Mouse (Mus musculus) midbrain, embryonic 14.5 days (tissue): ENCODE results near the gene Ubl4b. TPM values are rescaled to one million over a fixed set of nuclear protein-coding genes. Genes with fewer than 3 reads are reported as not detected.

Experiments
- ATAC-seq: fragments of 200-750 bp; cut with Nextera tagmentation; 2 replicates; pipeline ENCODE4 v1.8.0; 2017; ENCODE audit warnings: moderate number of reproducible peaks, moderate library complexity; ENCODE audit not compliant: low FRiP score, low TSS enrichment
- DNase-seq: peaks from one replicate; pipeline ENCODE4 v3.0.0-alpha.2; 2015
- H3K27ac ChIP-seq: fragments of 300-500 bp; sonication (generic); replicated peaks from 2 replicates; pipeline ENCODE4 v1.5.1; 2014; ENCODE audit warnings: mild to moderate bottlenecking, low read depth, low read length, moderate library complexity
- H3K27me3 ChIP-seq: fragments of 300-500 bp; sonication (generic); 2 replicates; pipeline ENCODE4 v1.6.1; 2014; ENCODE audit warnings: low read length, control low read depth, mixed read lengths; ENCODE audit not compliant: control insufficient read depth, insufficient read depth
- H3K36me3 ChIP-seq: fragments of 300-500 bp; sonication (generic); 2 replicates; pipeline ENCODE4 v1.6.1; 2014; ENCODE audit warnings: low read length, control low read depth; ENCODE audit not compliant: control insufficient read depth, insufficient read depth
- H3K4me1 ChIP-seq: fragments of 300-500 bp; sonication (generic); 2 replicates; pipeline ENCODE4 v1.6.1; 2014; ENCODE audit warnings: mild to moderate bottlenecking, antibody characterized with exemption, low read length, control low read depth; ENCODE audit not compliant: control insufficient read depth, insufficient read depth
- H3K4me2 ChIP-seq: fragments of 300-500 bp; sonication (generic); 2 replicates; pipeline ENCODE4 v1.6.1; 2014; ENCODE audit warnings: mild to moderate bottlenecking, low read length, moderate library complexity
- H3K4me3 ChIP-seq: fragments of 300-500 bp; sonication (generic); replicated peaks from 2 replicates; pipeline ENCODE4 v1.5.1; 2014; ENCODE audit warnings: low read depth, low read length
- H3K9ac ChIP-seq: fragments of 300-500 bp; sonication (generic); replicated peaks from 2 replicates; pipeline ENCODE4 v1.6.1; 2014; ENCODE audit warnings: mild to moderate bottlenecking, low read length, moderate library complexity
- H3K9me3 ChIP-seq: fragments of 300-500 bp; sonication (generic); 2 replicates; pipeline ENCODE4 v1.6.1; 2016; ENCODE audit warnings: low read length, control low read depth, mixed read lengths; ENCODE audit not compliant: control insufficient read depth
- WGBS: fragments of 180-500 bp; shearing (Covaris S2); extraction: QIAGEN DNeasy Blood & Tissue Kit; methylation state at CpG from one replicate; pipeline ENCODE4 v1.1.7; 2014; 5-methylcytosine and 5-hydroxymethylcytosine counted together
- polyA plus RNA-seq: library from polyadenylated mRNA; unstranded; fragments of >200 nt; fragmentation: Nextera tagmentation; extraction: Ambion mirVana; gene quantifications from 2 replicates; pipeline ENCODE4 v1.2.1, GENCODE M21; 2014

Gene Ubl4b
- polyA plus RNA-seq, 1 experiment from 2014 or later, result not detected

DNA sequence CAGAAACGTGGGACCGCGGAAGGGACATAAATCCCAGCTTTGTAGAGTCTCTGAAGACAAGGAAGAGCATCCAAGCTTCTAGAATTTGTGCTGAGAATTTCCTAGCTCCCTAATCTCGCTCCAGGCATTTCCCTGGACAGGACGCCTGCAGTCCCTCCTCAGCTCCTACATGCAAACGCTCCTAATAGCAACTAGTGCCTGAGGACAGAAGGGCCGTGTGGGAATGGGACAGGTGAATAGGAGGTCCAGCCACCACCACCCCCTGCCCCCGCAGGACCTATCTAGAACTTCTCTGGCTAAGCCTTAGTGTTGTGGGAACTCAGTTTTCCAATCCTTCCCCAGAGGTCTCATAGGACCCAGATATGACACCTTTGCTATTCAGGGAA lies 17.4 kb downstream of the Ubl4b start:
- Histone ChIP-seq H3K36me3 (no peaks in the 10 kb centered on the region), H3K27me3 (no peaks in the 10 kb centered on the region), H3K4me3 (peak overlapping the region; percentile 9; the same call in 1 of the 2 replicates), H3K27ac (peak overlapping the region; percentile 82), H3K9me3 (no peaks in the 10 kb centered on the region), H3K4me2 (peak overlapping the region; percentile 49), H3K4me1 (peaks cover 11% of the 10 kb centered on the region; the same call in 1 of the 2 replicates), H3K9ac (peak overlapping the region; percentile 55)
- ATAC-seq (peak; percentile 17; the same call in 1 of the 2 replicates), DNase-seq (no peak)
- WGBS, result 33% methylated on average over 8 of the region's 8 CpGs

- peak overlapping the region; percentile 55 for H3K9ac ChIP-seq
- no peaks in the 10 kb centered on the region for H3K27me3 ChIP-seq
- H3K4me2 ChIP-seq, result peak overlapping the region; percentile 49
- H3K27ac ChIP-seq, result peak overlapping the region; percentile 82
- no peaks in the 10 kb centered on the region for H3K9me3 ChIP-seq
- peak; percentile 76 for ATAC-seq
- H3K36me3 ChIP-seq, result no peaks in the 10 kb centered on the region
- H3K4me3 ChIP-seq, result peak overlapping the region; percentile 9
- WGBS, result 2% methylated on average over 17 of the region's 17 CpGs
- DNase-seq, result peak; percentile 86
- H3K4me1 ChIP-seq, result peaks cover 11% of the 10 kb centered on the region; the same call in 1 of the 2 replicates
These were observed 17.9 kb downstream of the Ubl4b start for GRCm38 (mm10) chr3:107536810-107537503.

GRCm38 (mm10) chr3:107534951-107535350 lies 19.9 kb downstream of the Ubl4b start:
- no peak overlapping the region for H3K4me3 ChIP-seq
- H3K9me3 ChIP-seq, result no peaks in the 10 kb centered on the region
- H3K36me3 ChIP-seq, result no peaks in the 10 kb centered on the region
- WGBS, result 92% methylated on average over 7 of the region's 7 CpGs
- no peak overlapping the region for H3K4me2 ChIP-seq
- H3K27me3 ChIP-seq, result no peaks in the 10 kb centered on the region
- no peak for ATAC-seq
- no peak for DNase-seq
- H3K9ac ChIP-seq, result no peak overlapping the region
- H3K27ac ChIP-seq, result no peak overlapping the region
- peaks cover 12% of the 10 kb centered on the region; the same call in 1 of the 2 replicates for H3K4me1 ChIP-seq

GRCm38 (mm10) chr3:107533532-107533931 lies 21.3 kb downstream of the Ubl4b start:
- Histone ChIP-seq H3K4me1 (peaks cover 23% of the 10 kb centered on the region), H3K4me3 (no peak overlapping the region), H3K36me3 (no peaks in the 10 kb centered on the region), H3K9ac (no peak overlapping the region), H3K4me2 (no peak overlapping the region), H3K9me3 (no peaks in the 10 kb centered on the region), H3K27me3 (no peaks in the 10 kb centered on the region), H3K27ac (no peak overlapping the region)
- no peak for ATAC-seq
- 49% methylated on average over 4 of the region's 4 CpGs for whole genome bisulfite sequencing
- DNase-seq, result no peak

DNA sequence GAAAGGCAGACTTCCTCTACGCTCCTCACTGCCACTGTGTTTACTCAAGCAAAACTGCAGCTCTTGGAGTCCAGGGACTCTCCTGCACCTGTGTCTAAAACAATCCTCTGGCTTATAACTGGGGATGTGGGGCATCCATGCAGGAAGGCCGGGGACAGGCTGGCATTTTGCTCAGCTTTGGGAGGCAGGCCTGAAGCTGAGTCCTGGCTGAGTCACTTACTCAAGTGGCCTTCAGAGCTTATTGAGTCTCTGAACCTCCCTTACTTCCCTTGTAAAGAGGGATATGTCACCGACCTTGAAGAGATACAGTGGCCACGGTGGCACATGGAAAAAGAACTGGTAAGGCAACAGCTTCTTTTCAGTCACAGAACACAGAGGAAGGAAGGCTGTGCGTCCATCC lies 24.3 kb downstream of the Ubl4b start:
- no peak for DNase-seq
- H3K9ac ChIP-seq, result no peak overlapping the region
- no peak overlapping the region for H3K4me2 ChIP-seq
- H3K4me3 ChIP-seq, result no peak overlapping the region
- H3K36me3 ChIP-seq, result no peaks in the 10 kb centered on the region
- peaks cover 25% of the 10 kb centered on the region for H3K4me1 ChIP-seq
- no peaks in the 10 kb centered on the region for H3K27me3 ChIP-seq
- ATAC-seq, result no peak
- WGBS, result 81% methylated on average over 5 of the region's 5 CpGs
- H3K27ac ChIP-seq, result peak overlapping the region; percentile 46; the same call in 1 of the 2 replicates
- H3K9me3 ChIP-seq, result no peaks in the 10 kb centered on the region

DNA sequence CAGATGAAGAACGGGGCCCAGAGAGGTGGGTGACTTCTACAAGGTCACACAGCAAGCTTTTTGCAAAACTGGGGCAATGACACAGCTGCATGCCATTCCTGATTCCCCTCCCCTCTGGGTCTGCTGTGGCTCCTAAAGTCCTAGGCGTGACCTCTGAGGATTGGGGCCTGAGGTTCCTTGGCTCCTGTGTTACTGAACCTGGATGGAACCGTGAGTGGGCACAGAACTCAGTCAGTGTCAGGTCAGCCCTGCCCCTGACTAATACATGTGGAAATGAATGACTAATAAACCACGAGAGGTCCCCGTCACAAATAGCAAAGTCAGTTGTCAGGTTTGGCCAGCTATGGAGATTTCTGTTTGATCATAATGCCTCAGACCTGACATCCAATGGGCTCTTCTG lies 25.7 kb downstream of the Ubl4b start:
- no peaks in the 10 kb centered on the region for H3K36me3 ChIP-seq
- H3K4me1 ChIP-seq, result peaks cover 25% of the 10 kb centered on the region
- H3K4me2 ChIP-seq, result peak overlapping the region; percentile 50
- 0 out of 2 replicates have a peak, but pooled peaks have one; percentile 24 for ATAC-seq
- H3K4me3 ChIP-seq, result no peak overlapping the region
- no peaks in the 10 kb centered on the region for H3K27me3 ChIP-seq
- no peaks in the 10 kb centered on the region for H3K9me3 ChIP-seq
- no peak overlapping the region for H3K9ac ChIP-seq
- DNase-seq, result no peak
- peak overlapping the region; percentile 91 for H3K27ac ChIP-seq
- WGBS, result 62% methylated on average over 5 of the region's 5 CpGs

- Histone ChIP-seq H3K4me2 (peak overlapping the region; percentile 50), H3K4me1 (peaks cover 25% of the 10 kb centered on the region), H3K36me3 (no peaks in the 10 kb centered on the region), H3K27ac (peak overlapping the region; percentile 91), H3K4me3 (no peak overlapping the region), H3K9me3 (no peaks in the 10 kb centered on the region), H3K9ac (peak overlapping the region; percentile 21; the same call in 1 of the 2 replicates), H3K27me3 (no peaks in the 10 kb centered on the region)
- ATAC-seq (peak; percentile 92), DNase-seq (peak; percentile 92)
- 2% methylated on average over 9 of the region's 9 CpGs for WGBS
These were observed 26.3 kb downstream of the Ubl4b start for GRCm38 (mm10) chr3:107528401-107529118.

DNA sequence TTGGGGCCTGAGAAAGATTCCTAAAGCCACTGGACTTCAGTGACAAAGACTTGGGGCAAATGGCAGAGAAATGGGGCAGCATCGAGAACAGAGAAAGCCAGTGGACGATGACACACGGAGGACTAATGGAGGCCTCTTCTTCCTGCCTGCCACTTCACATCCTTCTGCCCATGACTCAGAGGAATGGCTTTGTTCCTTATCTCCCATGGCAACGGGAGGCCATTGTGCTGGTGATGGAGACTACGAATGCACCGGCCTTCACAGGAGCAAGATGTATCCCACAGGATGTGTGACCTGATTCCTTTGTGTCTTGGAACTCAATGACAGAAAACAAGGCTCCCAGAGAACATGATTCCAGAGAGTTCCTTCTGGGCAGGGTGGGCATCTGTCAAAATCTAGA lies 30.3 kb downstream of the Ubl4b start:
- H3K9me3 ChIP-seq, result no peaks in the 10 kb centered on the region
- H3K4me2 ChIP-seq, result no peak overlapping the region
- H3K4me1 ChIP-seq, result peaks cover 20% of the 10 kb centered on the region
- no peaks in the 10 kb centered on the region for H3K36me3 ChIP-seq
- DNase-seq (no peak), ATAC-seq (no peak)
- whole genome bisulfite sequencing, result 33% methylated on average over 6 of the region's 6 CpGs
- no peaks in the 10 kb centered on the region for H3K27me3 ChIP-seq
- H3K27ac ChIP-seq, result no peak overlapping the region
- no peak overlapping the region for H3K4me3 ChIP-seq
- no peak overlapping the region for H3K9ac ChIP-seq
